Mouse (Mus musculus) ES-E14 (cell line): Measurements from ENCODE around the gene Gemin7. TPM values are rescaled to one million over a fixed set of nuclear protein-coding genes. Genes with fewer than 3 reads are reported as not detected.

ENCODE experiments used
- DNase-seq: peaks from one replicate; pipeline ENCODE4 v3.0.0-alpha.2; 2013; ENCODE audit warnings: low read depth, low spot score
- H3K27ac ChIP-seq: 2 replicates; pipeline ENCODE4 v1.5.1; 2012; ENCODE audit warnings: low read depth, mild to moderate bottlenecking, low read length, moderate library complexity, mixed read lengths; ENCODE audit not compliant: poor library complexity, insufficient read depth, severe bottlenecking
- H3K36me3 ChIP-seq: 2 replicates; pipeline ENCODE4 v1.6.1; 2012; ENCODE audit warnings: mild to moderate bottlenecking, low read length, moderate library complexity, mixed read lengths; ENCODE audit not compliant: control insufficient read depth, poor library complexity, insufficient read depth, severe bottlenecking
- H3K4me1 ChIP-seq, 2 experiments: fragments of 150-350 bp in 1 of 2; sonication (generic) in 1 of 2; 2 replicates each; pipeline ENCODE4 v1.6.1; 2012; ENCODE audit warnings: low read length in 2 of 2, mild to moderate bottlenecking in 1 of 2, mixed read lengths in 1 of 2; ENCODE audit not compliant: control insufficient read depth in 2 of 2, insufficient read depth in 2 of 2, poor library complexity in 1 of 2
- H3K4me3 ChIP-seq, 2 experiments: fragments of 150-350 bp in 1 of 2; sonication (generic) in 1 of 2; 2 replicates each; pipeline ENCODE4 v1.5.1; 2012; ENCODE audit warnings: low read length in 2 of 2, low read depth in 1 of 2, mild to moderate bottlenecking in 1 of 2, mixed read lengths in 1 of 2; ENCODE audit not compliant: insufficient read depth in 1 of 2, poor library complexity in 1 of 2, severe bottlenecking in 1 of 2
- H3K9ac ChIP-seq: 2 replicates; pipeline ENCODE4 v1.6.1; 2012; ENCODE audit warnings: low read depth, mild to moderate bottlenecking, low read length, mixed read lengths; ENCODE audit not compliant: poor library complexity, insufficient read depth, severe bottlenecking
- H3K9me3 ChIP-seq: fragments of 150-350 bp; sonication (generic); 2 replicates; pipeline ENCODE4 v1.6.1; 2012; ENCODE audit warnings: low read depth, mild to moderate bottlenecking, low read length; ENCODE audit not compliant: control insufficient read depth, insufficient read depth
- CHD2 ChIP-seq: IDR thresholded peaks from 2 replicates; pipeline ENCODE4 v1.6.1; 2014; ENCODE audit warnings: mild to moderate bottlenecking, low read depth, low read length, inconsistent platforms
- HCFC1 ChIP-seq: IDR thresholded peaks from 2 replicates; pipeline ENCODE4 v1.6.1; 2012; ENCODE audit warnings: low read length, inconsistent platforms, borderline replicate concordance; ENCODE audit not compliant: insufficient read depth
- MAFK ChIP-seq: IDR thresholded peaks from 2 replicates; pipeline ENCODE4 v1.6.1; 2014; ENCODE audit warnings: mild to moderate bottlenecking, low read depth, low read length, inconsistent platforms; ENCODE audit not compliant: insufficient read depth
- ZC3H11A ChIP-seq: IDR thresholded peaks from 2 replicates; pipeline ENCODE4 v1.6.1; 2012; ENCODE audit warnings: low read depth, mild to moderate bottlenecking, inconsistent platforms, low read length, borderline replicate concordance
- ZNF384 ChIP-seq: IDR thresholded peaks from 2 replicates; pipeline ENCODE4 v1.6.1; 2012; ENCODE audit warnings: low read depth, low read length, inconsistent platforms
- in situ Hi-C, 2 experiments: fragments of 600-800 bp; cut with MboI; formaldehyde crosslinking; loops; one replicate each; pipeline ENCODE4 v1.15.1; 2025; ENCODE audit warnings: low sequenced_read_pairs in 2 of 2, inconsistent platforms in 1 of 2; ENCODE audit not compliant: unreplicated experiment in 2 of 2
- total RNA-seq: library from RNA; depleted of rRNA; stranded (reverse); fragments of 300-350 nt; gene quantifications from 2 replicates; pipeline ENCODE4 v1.2.3, GENCODE M21; 2012; rRNA removed

Gene Gemin7
- total RNA-seq, 1 experiment, result 54.2 TPM

DNA sequence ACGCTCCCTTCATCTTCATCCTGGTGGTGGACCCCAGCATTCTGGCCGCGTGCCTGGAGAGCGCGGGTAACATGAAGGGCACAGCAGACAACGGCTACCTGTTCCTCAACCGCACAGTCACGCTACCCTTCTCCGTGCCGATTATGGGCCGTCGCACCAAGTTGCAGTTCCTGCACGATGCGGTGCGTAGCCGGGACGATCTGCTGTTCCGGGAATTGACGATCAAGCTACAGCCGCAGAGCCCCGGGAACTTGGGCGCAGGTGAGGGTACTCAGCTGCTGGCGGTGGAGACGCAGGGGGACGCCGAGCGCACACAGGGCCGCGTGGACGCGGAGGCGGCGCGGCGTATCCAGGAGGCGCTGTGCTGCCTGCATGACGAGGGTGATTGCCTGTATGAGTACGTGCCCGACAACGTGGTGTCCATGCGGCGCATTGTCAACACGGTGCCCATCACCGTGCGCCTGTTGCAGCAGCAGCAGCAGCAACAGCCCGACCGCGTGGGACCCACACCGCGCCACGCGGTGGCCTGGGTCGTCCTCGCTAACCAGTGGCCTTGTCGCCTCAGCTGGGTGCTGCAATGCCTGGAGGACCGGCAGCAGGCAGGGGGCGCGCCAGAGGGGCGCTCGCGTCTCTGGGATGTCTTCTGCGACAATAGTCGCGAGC, 53.5 kb downstream of the Gemin7 start:
- DNase-seq, result no peak
- Histone ChIP-seq H3K27ac (no peak overlapping the region), H3K9ac (peak overlapping the region; percentile 9; the same call in 1 of the 2 replicates)

DNA sequence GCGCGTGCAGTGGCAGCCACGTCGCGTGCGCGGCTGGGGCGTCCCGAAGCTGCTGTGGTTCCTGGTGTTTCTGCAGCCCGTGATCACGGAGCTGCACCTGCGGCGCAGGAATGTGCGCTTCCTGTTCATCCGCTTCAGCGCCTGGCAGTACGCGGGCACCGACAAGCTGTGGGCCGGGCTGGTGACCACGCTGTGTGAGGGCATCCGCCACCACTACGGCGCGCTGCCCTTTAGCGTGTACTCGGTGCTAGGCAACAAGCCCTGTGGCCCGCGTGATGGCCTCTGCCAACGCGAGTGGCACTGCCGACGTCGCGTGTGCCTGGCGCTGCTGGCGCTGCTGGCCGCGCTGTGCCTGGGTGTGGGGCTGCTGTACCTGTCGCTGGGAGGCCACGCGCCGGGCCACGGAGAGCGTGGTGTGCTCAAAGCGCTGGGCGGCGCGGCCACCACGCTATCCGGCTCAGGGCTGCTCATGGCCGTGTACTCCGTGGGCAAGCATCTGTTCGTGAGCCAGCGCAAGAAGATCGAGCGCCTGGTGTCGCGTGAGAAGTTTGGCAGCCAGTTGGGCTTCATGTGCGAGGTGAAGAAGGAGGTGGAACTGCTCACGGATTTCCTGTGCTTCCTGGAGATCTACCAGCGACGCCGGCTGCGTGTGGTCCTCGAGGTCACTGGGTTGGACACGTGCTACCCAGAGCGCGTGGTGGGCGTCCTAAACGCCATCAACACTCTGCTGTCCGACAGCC, 54.2 kb downstream of the Gemin7 start:
- no peak overlapping the region for H3K9ac ChIP-seq
- peak overlapping the region in 1 of 2 experiments; percentile 53; a peak in 1 of 4 replicates for H3K4me3 ChIP-seq
- in situ Hi-C loops, result no loop called here
- peaks cover 0 to 12% of the 10 kb centered on the region in 2 experiments; a peak in 1 of 4 replicates for H3K4me1 ChIP-seq
- TF ChIP-seq CHD2 (no peak), ZC3H11A (no peak), MAFK (no peak), ZNF384 (no peak), HCFC1 (no peak)
- H3K27ac ChIP-seq, result no peak overlapping the region
- no peak for DNase-seq
- H3K9me3 ChIP-seq, result no peaks in the 10 kb centered on the region
- no peaks in the 10 kb centered on the region for H3K36me3 ChIP-seq

More for the DNA sequence above, 53.5 kb downstream of the Gemin7 start:
- Histone ChIP-seq H3K4me1 (peaks cover 0 to 12% of the 10 kb centered on the region in 2 experiments; a peak in 1 of 4 replicates), H3K9me3 (no peaks in the 10 kb centered on the region), H3K4me3 (peak overlapping the region; percentile 18 to 53), H3K36me3 (no peaks in the 10 kb centered on the region)
- TF ChIP-seq CHD2 (no peak), HCFC1 (no peak), ZC3H11A (no peak), MAFK (no peak), ZNF384 (no peak)
- in situ Hi-C loops, result no loop called here

DNA sequence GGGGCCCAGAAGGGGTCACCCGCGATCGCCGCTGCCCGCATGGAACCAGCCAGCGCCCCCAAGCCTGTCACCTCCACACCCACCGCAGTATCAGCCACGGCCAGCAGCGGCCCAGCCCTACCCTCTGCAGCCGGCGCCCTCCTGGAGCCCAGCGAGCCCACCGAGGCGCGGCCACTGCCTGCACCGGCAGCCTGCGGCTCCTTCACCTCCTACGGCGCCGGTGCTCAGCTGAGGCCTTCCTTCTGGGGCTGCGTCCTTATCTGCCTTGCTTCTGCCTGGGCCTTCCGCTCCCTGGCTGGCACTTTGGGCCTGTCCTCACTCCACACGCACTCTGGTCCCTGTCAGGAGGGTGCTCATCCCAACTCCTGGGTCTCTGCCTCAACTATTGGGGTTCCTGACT, 57.4 kb downstream of the Gemin7 start:
- peak overlapping the region; percentile 18; the same call in 1 of the 2 replicates for H3K9ac ChIP-seq
- in situ Hi-C loops, result no loop called here
- no peak overlapping the region for H3K27ac ChIP-seq
- no peak for TF ChIP-seq MAFK
- TF ChIP-seq ZNF384, result no peak
- no peak for TF ChIP-seq CHD2
- no peak for TF ChIP-seq ZC3H11A
- no peak for TF ChIP-seq HCFC1
- H3K9me3 ChIP-seq, result no peaks in the 10 kb centered on the region
- H3K4me1 ChIP-seq, result peaks cover 0 to 10% of the 10 kb centered on the region in 2 experiments; a peak in 1 of 4 replicates
- peak overlapping the region; percentile 48 to 55; a peak in 3 of 4 replicates for H3K4me3 ChIP-seq
- no peaks in the 10 kb centered on the region for H3K36me3 ChIP-seq
- DNase-seq, result no peak

DNA sequence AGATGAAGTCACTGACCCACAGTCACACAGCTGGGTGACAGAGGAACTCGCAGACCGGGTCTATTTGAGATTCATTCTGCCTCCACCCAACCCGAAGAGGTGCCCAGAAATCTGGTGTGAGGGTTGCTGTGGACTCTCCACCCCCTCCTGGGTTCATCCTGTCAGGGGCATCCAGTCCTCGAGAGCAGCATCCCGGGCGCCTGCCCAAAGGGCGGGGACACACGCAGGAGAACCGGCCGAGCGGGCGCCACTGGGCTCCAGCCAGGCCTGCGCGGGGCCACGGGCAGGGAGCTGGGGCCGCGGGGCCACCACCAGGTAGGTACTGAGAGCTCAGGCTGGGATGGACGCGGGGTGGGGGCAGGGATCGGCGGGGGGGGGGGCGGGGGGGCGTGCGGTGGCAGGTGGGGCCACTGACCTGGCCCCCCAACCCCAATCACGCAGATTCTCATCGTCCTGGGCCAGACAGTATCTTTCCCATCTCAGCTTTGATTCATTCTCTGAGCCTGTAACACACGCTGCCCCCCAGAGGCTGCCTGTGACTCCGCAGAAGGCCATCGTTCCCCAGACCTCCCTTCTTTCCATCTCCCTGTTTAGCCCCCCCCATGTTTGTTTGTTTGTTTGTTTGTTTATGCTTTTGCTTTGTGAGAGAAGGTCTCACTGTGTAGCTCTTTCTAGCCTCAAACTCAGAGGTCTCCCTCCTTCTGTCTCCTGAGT, 59.6 kb downstream of the Gemin7 start, which contains the start of gene Nkpd1:
TSS of gene Nkpd1 (plus strand) at position 187 of the 714 bp plus-strand sequence.
- TF ChIP-seq HCFC1, result no peak
- TF ChIP-seq MAFK, result no peak
- TF ChIP-seq CHD2, result no peak
- no peak for TF ChIP-seq ZC3H11A
- TF ChIP-seq ZNF384, result no peak
- Histone ChIP-seq H3K9ac (0 out of 2 replicates have a peak within 1 kb of the TSS, but pooled peaks have one; percentile 6), H3K4me3 (peak within 1 kb of the TSS in 1 of 2 experiments; percentile 31; a peak in 2 of 4 replicates), H3K9me3 (no peaks in the 10 kb centered on the region), H3K27ac (no peak within 1 kb of the TSS), H3K4me1 (peaks cover 0 to 8% of the 10 kb centered on the region in 2 experiments; a peak in 2 of 4 replicates), H3K36me3 (no peaks in the 10 kb centered on the region)
- DNase-seq, result no peak
- in situ Hi-C loops, result no loop called here

Other genes starting within 250 kb of the Gemin7 start
- 48.0 and 53.2 TPM in 2 replicates for gene Ercc1, start 232.8 kb downstream of the Gemin7 start, total RNA-seq
- 18.3 and 26.7 TPM in 2 replicates for gene Cd3eap, start 218.1 kb downstream of the Gemin7 start, total RNA-seq
- gene Ppp1r13l, start 217.8 kb downstream of the Gemin7 start, total RNA-seq, result 5.3 and 7.4 TPM in 2 replicates
- gene Ercc2, start 195.6 kb downstream of the Gemin7 start, total RNA-seq, result 38.8 and 62.6 TPM in 2 replicates
- 10.1 and 19.5 TPM in 2 replicates for gene Klc3, start 173.5 kb downstream of the Gemin7 start, total RNA-seq
- 0.85 and 1.1 TPM in 2 replicates for gene Ckm, start 172.8 kb downstream of the Gemin7 start, total RNA-seq
- 9.9 and 10.3 TPM in 2 replicates for gene Mark4, start 118.8 kb downstream of the Gemin7 start, total RNA-seq
- gene Exoc3l2, start 114.3 kb downstream of the Gemin7 start, total RNA-seq, result 0.85 and 2.2 TPM in 2 replicates
- 3.1 and 3.4 TPM in 2 replicates for gene Bloc1s3, start 69.2 kb downstream of the Gemin7 start, total RNA-seq
- 33.2 and 56.7 TPM in 2 replicates for gene Trappc6a, start 69.2 kb downstream of the Gemin7 start, total RNA-seq
- 0.54 and 0.79 TPM in 2 replicates for gene Nkpd1, start 59.8 kb downstream of the Gemin7 start, total RNA-seq
- 25.3 and 37.7 TPM in 2 replicates for gene Ppp1r37, start 14.5 kb downstream of the Gemin7 start, total RNA-seq
- 32.2 and 35.3 TPM in 2 replicates for gene Zfp296, start 308 bp downstream of the Gemin7 start, total RNA-seq
- 52.7 and 83.4 TPM in 2 replicates for gene Clasrp, start 26.9 kb upstream of the Gemin7 start, total RNA-seq
- 13.9 and 15.1 TPM in 2 replicates for gene Relb, start 51.8 kb upstream of the Gemin7 start, total RNA-seq
- gene Clptm1, start 87.4 kb upstream of the Gemin7 start, total RNA-seq, result 129 and 156 TPM in 2 replicates
- not detected in 2 replicates for gene Apoc2, start 100.3 kb upstream of the Gemin7 start, total RNA-seq
- gene Gm44805, start 103.8 kb upstream of the Gemin7 start, total RNA-seq, result 0.48 TPM in 1 of 2 replicates, not detected in the other
- gene Apoc4, start 103.9 kb upstream of the Gemin7 start, total RNA-seq, result 0.27 and 0.48 TPM in 2 replicates
- 72.3 and 106 TPM in 2 replicates for gene Apoc1, start 115.1 kb upstream of the Gemin7 start, total RNA-seq
- gene Apoe, start 121.6 kb upstream of the Gemin7 start, total RNA-seq, result 683 and 2,144 TPM in 2 replicates
- 342 and 366 TPM in 2 replicates for gene Tomm40, start 137.8 kb upstream of the Gemin7 start, total RNA-seq
- gene Nectin2, start 172.9 kb upstream of the Gemin7 start, total RNA-seq, result 241 and 392 TPM in 2 replicates
- gene Bcam, start 193.4 kb upstream of the Gemin7 start, total RNA-seq, result 167 and 309 TPM in 2 replicates
- gene Cblc, start 219.2 kb upstream of the Gemin7 start, total RNA-seq, result 3.5 and 6.6 TPM in 2 replicates
- gene Bcl3, start 245.2 kb upstream of the Gemin7 start, total RNA-seq, result 14.3 and 28.8 TPM in 2 replicates